Mouse (Mus musculus): ENCODE measurements at regions not wholly inside any gene's neighbourhood (a gene's known extent, or its start where the extent isn't known, plus 50 kb on each side); places are given as distances from the start of the nearest gene placed in this dataset.

DNA sequence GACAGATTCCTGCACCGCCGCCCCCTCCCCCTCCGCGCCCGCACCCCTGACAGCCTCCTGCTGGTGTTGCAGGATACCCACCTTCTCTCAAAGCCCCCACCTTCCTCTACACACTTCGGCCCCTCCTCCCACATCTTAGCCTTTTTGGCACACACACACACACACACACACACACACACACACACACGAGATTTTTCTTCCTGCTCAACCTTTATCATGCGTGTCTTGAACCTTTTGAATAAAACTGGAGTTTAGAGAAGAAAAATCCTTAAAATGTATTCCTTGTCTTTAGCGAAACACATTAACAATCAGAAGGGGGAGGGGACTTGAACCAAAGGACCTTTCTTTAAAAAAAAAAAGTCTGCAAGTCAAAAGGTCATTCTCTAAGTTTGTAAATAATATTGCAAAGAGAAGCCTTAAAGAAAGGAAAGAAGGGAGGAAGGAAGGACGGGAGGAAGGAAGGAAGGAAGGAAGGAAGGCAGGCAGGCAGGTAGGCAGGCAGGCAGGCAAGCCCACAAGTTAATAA, 227.7 kb downstream of the Mef2c start:
- DNase-seq: peak; percentile 76

DNA sequence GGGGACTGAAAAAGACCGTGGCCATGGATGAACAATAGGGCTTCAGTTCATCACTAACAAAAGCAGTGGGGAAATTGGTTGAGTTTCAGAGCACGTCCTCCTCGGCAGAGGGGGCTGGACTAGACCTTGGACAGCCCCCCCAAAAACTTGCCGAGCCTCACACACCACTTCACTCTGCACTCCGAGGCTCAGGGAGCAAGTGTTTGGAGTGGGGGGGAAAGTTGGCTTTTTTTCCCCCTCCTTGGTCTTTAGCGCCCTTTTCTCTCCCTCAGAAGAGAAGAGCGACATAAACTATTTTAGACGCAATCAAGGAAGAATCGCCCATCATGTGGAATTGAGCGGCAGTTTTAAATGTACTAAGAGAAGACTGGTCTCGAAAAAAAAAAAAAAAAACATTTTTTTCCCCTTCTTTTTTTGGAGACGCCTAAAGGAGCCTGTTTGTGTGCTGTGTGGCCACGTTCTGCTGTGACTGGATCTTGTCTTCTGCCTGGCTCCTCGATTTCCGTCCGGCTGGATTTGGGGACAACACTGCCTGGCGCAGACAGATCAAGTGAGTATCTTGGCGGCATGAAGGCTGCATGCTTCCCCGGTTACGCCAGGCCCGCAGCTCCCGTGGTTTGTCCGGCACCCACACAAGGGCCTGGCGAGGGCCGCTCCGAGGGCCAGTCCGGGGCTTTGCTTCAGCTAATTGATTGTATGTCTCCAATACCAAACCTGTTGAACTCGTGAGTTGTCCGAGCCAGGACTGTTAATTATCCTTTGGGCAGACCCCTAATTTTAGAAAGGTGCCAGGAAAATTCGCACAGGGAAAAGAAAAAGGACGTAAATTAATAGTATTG, 228.7 kb downstream of the Mef2c start:
- no peak for DNase-seq

DNA sequence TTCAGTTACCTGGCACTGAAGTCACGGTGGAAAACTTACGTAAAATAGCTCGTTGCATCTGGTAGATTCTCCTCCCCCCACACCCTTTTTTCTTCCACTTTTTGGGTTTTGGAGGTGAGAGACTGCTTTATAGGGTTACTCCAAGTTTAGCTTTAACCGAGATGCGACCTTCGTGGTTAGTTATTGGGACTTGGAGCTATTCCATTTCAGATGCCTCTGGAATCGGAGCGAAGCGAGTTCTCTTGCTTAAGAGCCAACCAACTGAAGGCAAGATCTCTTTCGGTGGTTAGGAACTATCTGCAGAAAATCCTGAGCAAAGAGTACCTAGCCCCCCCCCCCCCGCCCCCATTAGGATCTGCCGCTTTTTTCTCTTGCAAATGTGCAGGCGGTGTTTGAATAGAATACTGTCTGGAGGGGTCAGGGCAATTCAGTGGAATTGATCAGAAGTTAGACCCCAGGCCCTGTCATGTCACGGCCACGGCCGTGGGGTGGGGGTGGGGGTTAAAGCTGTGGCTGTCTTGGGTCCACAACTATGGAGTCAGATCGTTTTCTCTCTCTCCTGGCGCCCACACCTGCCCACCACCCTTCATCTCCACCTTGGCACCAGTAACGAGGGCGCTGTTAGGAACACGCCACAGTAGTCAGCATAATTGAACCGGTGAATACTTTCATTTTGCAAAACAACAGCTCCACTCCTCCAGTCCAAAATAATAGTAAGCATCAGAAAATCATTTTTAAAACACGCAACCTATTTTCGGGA, 229.6 kb downstream of the Mef2c start:
- no peak for DNase-seq

DNA sequence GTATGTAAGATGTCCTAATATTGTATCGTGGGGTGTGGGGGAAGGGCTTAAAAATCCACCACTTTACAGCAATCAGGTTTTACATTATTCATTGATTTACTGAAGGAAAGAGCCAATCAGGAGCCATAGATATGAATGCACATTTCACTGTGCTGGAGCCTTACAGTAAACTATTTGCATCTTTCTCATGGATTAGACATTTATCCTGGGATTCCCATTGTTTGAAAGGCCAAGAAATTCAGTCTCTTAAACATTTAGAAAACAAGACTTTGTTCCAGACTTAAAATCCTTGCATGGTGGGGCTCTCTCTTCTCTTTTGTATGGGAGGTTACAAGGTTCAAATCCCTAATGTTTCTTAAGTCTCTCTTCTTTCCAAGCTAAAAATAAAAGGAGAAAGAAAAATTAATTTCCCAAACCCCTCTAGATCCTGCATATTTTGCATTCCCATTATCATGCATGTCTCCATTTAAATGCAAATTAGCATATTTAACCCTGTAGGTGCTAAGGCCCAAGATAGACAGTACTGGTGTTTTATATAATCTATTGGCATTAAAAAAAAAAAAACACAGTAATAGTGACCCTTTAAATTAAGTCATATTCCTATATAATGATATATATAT, 230.3 kb downstream of the Mef2c start:
- DNase-seq: no peak

DNA sequence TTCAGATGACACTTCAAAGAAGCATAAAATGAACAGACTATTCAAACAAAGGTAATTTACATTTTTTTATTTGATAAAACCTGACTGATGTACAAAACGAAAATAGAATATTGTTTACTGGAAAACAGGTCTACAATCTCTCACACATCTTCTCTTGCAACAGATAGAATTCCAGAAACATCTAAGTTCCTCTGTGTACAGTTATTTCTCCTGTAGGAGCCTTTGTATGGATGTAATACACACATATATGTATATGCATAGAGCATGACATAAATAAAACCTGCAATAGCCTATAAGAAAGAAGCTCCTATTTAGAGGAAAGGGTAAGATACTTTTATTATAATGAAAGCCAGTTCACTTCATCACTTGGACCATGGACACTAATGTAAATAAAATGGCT, 230.8 kb downstream of the Mef2c start:
- no peak for DNase-seq

DNA sequence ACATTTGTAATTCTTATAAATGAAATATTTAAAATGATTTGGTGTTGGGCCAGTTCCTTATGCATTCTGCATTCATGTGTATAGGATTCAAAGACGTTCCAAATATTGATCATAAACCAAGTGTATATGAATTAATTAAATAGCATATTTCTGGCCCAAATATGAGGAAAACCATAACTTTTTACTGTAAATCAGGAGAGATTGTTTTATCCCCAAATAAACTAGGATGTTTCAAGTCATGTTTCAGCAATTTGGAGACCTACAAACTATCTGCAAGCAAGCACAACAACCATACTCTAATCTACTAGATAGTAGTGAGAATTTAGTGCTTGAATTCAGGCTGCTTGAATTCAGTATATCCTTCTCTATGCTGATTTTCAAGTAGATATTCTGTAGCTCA, 231.3 kb downstream of the Mef2c start:
- DNase-seq: no peak

DNA sequence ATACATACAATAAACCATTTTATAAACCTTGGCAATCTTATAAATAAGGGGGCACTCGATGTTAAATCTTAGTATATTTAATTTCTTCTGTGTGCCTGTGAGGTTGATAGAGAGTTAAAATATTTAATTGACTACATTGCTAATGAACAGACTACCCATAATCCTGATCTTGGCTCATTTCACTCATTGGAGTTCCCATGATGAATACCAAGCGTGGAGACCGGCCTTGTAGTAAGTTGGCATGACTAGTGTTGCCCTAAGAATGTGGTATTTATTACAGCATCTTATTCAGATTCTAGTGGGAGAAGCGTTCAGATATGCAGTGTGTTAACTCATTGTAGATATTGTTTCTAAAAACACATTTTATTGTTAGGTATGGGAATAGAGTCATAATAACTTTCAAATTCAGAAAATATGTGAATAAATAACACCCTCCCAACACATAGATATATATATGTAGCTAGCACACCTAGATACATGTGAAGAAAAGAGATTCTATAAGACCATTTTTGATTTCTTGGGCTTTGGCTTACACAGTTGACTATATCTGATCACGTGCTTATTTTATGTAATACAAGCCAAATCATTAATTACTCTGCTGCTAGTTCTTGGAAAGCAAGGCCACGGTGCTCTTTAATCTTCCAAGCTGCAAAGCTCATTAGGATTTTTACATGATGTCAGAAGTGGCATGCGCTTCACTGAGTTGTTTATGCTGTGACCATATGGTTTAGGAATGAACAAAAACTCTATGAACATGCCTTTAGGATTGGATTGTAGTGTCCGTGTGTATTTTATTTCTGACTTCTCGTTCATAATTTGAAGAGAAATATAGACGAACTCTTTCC, 232.0 kb downstream of the Mef2c start:
- DNase-seq: no peak

DNA sequence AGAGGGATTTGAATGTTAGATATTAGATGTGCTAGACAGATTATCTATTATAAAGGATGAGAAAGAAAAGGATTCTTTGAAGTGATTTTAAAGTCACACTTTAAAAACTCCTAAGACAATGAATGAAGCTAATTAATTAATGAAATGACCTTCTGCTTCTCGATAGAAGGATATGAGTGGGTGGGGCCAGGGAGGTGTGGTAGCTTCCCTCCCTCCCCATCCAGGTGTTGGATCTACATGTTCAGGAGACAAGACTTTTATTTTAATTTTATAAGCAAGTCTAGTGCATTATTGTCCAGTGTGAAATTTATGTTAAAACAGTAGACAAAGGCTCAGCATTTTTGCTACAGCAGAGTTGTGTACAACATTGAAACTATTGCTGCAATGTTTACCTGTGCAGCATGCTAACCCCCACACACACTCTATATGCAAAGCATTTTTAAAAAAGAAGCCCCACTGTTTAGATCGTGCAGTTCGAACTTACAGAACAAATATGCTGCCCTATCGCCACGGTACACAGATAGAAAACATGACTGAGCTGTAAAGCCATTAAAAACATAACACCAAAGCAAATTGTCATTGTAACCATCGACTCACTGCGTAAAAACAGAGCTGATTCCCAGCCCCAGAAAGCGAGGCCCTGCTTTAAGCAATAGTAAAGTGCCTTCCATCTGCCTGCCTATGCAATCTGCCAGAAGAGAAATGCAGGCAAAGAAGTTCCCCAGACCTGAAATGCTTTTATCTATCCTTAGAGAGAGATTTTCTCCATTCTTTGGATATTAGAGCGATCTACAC, 233.4 kb downstream of the Mef2c start:
- no peak for DNase-seq

DNA sequence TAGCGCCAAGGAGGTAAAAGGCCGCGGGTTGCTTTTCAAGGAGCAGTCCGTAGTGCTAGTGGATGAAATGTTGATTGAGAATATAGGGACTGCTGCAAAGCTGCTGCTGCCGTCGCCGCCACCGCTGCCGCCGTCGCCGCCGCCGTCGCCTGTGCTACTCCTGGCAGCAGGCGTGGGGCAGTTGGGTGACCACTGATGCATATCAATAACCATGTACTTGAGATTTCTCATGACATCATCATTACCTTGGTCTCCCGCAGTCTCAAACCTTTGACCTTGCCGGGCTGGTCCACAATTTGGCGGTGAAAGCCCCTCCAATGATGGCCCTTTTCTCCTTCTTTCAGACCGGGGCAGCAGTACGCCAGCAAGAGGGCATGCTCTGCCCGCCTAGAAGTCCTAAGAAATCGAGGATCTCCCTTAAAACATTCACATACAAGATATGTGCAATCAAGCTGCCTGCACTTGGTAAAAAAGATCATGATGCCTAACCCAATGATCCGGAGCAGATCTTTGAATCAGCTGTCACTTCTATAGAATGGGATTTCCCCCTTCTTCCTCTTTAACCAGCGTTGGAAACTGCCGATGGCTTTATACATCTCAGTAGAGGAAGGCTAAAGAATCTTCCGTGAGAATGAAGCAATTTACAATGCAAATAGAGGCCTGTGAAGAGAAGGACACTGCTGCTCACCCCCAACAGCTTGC, 234.1 kb downstream of the Mef2c start:
- DNase-seq: no peak

DNA sequence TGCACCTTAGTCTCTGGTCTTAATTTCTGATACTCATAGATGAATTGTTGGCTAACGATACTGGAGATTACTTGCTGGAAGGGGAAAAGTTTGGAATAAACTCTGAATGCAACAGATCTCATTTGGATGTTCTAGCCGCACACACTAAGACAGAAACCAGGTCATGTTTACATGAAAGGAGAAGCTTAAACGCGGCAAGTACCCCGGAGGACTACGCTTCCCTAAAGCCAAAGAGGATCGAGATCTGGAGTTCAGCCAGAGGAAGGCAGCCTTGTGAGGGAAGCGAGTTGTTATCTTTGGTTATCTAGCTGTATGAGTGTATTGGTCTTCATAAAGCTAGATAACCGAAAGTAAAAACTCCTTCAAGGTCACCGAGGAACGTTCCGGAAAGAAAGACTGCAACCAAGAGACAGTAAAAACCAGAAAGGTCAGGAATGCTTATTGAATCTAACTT, 234.7 kb downstream of the Mef2c start:
- DNase-seq: no peak

DNA sequence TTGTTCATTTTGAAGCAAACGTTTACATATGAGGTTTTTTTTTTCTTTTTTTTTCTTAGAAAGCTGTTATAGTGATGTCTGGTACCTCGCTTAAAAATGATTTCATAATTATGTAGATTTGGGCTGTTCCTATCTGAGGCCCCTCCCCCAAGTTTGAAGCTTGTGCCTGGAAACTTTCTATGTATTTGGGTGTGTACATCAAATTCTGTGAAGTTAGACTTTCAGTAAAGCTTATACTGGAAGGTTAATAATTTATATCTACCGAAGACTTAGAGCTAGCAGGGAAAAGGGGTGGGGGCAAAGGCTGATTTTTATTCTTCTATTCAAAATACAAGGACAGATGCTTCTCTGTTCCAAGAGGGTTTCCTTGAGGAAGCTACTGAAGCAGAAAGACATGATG, 235.3 kb downstream of the Mef2c start:
- no peak for DNase-seq

DNA sequence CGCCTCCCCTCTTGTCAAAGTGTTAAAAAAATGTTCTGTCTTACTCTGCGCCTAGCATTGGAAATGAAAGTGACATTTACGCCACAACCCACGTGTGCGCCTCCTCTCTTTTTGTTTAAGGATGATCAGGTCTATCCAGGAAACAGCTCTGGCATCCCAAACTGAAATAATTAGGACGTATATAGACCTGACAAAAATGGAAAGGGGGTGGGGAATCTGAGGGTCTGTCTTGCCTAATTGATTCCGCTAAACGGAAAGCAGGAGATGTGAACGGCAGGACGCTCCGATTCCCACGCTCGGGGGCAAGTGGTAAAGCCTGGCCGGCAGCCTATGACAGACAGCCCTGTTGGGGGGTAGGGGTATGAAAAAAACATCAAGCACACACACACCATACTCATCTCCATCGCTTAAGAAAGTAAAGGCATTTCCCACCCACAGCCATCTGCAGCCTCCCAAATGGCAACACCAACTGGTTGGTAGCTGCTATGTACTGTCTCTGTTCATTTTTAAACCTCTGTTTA, 235.8 kb downstream of the Mef2c start:
- DNase-seq: peak; percentile 66

DNA sequence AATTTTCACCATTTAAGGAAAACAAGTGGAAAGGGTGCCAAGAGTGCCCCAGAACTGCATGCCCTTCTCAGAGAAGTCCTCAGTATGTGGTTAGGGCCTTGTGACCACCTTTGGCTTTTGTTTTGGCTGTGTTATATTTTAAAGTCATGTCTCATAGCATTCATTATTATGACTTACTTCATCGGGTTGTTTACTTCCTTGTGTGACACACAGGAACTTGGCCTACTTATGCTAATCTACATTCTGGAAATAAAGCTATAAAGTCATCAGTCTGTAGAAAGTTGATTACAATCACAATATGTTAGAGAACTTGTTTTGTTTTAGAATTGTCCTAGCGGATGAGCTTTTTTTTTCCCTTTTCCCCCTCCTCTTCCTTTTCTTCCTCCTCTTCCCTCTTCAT, 236.3 kb downstream of the Mef2c start:
- no peak for DNase-seq

DNA sequence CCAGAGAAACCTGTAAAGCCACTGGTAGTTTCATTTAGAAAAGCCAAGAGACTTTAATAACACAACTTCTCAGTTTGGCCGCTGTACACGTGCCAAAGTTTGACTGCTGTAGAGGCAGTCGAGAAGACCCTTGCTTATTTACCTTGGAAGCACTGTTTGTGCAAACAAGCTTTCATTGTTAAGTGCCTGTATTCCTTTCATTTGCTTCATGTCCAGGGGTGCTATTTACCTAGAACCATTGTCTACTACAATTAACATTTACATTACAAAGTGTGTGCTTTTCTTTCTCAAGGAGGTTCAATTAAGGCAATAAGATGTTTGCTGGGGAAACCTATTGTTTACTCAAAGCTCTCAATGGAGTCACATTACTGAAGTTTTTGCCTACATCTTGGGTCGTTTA, 236.9 kb downstream of the Mef2c start:
- DNase-seq: no peak

DNA sequence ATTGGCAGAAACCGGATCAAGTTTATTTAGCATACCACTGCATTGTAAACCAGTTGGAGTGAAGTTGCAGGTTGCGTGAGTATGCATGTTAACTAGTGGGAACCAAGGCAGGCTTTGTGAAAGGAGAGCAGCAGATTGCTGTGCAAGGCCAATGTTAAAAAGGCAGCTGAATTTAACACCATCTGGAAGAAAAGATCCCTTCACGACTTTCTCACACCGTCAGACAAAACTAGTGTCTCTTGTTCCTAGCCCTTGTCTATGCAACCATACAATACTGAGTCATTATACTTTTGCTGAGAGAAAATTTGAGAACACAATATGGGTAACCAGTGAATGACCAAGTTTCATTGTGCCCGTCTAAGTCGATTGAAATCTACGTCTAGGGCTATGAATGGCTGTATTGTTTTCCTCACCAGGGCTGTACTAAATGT, 237.8 kb downstream of the Mef2c start:
- no peak for DNase-seq

DNA sequence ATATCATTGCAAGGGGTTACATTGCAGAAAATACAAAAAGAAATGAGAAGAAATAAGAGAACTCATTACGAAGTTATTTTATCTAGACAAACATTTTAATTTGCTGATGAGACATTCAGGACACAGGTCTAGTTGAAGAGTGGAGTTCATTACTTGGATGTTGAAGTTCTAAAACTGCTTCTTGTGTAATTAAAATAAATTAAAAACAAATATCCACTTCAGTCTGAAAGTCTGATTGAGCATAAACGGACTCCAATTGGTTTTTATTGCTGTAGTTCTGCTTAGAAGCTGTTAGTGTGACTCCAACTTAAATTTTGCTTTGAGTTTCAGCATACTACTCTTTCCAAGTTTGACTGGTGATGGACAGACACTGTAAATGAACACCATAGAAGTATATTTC, 238.3 kb downstream of the Mef2c start:
- no peak for DNase-seq

DNA sequence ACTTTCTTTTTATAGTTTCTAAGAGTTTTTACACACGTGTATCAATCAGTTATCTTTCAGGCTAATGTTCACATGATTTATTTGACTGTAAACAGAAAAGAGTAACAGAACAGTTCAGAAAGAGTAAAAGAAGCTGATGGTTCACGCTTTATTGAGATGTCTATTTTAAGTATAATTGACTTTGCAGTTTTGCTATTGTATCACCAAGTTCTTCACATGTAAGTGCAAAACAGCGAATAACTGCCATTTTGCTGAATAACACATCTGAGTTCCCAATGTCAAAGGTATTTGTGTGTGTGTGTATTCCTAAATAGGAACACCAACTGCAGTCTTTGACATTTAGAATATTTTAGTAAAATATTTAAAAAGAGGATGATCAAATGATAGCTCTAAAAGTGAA, 238.7 kb downstream of the Mef2c start:
- DNase-seq: no peak

DNA sequence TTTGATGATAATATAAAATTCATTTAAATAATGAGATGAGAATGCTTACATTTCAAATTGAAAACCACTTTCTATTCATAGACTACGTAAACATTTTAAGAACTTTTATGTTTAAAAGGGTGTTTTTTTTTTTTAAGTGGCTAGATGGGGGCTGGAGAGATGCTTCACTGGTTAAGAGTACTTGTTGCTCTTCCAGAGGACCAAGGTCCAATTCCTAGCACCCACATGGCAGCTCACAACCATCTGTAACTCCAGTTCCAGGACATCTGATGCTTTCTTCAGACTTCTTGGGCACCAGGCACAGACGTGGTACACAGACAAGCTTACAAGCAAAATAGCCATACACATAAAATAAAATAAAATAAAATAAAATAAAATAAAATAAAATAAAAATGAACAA, 239.5 kb downstream of the Mef2c start:
- DNase-seq: no peak

DNA sequence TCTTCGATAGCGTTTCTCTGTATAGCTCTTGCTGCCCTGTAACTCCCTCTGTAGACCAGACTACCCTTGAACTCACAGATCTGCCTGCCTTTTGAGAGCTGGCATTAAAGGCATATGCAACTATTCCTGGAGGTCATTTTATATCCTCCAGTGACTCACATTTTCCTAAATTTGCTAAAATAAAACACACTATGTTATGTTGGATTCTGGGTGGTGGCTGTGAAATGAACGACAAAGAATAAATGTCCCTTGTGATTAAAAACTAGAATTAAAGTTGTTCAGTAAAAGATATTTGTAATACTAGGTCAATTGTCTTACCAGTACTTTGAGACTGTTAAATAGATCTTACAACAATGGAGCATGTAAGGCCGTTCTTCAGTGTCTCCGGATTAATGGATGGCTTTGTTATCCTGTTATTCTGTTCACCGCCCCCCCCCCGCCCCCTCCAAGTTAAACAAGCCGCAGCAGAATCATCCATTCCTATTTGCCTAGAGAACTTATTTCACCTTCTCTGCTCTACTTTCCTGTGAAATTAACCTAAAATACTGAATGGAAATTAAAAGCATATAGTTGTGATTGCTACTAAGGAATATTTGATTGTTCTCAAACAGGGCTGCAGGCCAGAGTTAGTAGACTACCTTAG, 240.4 kb downstream of the Mef2c start:
- no peak for DNase-seq

DNA sequence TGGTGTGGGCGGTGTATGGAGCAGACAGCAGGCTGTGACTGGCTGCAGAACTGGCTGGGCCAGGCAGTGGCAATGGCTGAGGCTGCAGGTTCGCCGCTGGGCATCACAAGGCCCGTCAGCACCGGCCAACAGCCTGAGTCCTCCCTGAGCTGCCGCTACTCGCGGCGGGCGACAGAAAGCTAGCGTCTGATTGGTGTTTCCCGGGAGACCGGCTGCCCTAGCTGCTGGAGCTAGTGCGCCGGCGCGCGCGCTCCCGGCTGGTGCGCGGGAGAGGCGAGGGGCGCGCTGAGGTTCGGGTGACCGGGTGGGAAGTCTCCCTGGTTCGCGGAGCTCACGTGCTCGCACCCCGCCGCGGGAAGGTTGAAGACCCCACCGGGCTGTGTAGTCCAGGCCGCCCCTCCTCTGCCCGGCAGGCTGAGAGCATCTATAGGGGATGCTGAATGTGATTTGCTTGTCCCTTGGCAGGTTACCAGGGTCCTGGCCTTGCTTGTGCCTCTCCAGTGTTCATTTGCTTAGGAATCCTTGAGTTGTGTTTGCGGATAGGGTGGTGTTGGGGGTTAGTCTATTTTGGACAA, 241.2 kb downstream of the Mef2c start:
- DNase-seq: peak; percentile 87

Measured in right cerebral cortex, postnatal 4 days (tissue).